Mouse (Mus musculus) CD4-positive, CD25-positive, alpha-beta regulatory T cell, adult 4 months (primary cell): ENCODE results near the gene Nynrin. TPM values are rescaled to one million over a fixed set of nuclear protein-coding genes. Genes with fewer than 3 reads are reported as not detected.

ENCODE experiments used
- polyA plus RNA-seq, 2 experiments: library from polyadenylated mRNA; unstranded; fragments of 100-300 nt; shearing (Covaris generic); gene quantifications; one replicate each; pipeline ENCODE4 v1.2.1; 2017

Nynrin gene
- polyA plus RNA-seq, 2 experiments from 2014 or later: 0.04 to 0.11 TPM

Other genes starting within 250 kb of the Nynrin start
- 10 to 100 TPM; 14.5 to 22.1 TPM for gene Rec8, start 236.0 kb upstream of the Nynrin start, polyA plus RNA-seq
- gene Ipo4, start 218.1 kb upstream of the Nynrin start, polyA plus RNA-seq: 10 to 100 TPM; 33.4 to 42.0 TPM
- gene Gm49378, start 216.1 kb upstream of the Nynrin start, polyA plus RNA-seq: under 1 TPM in 1 of 2 experiments, not detected in 1; 0.98 TPM
- gene Tm9sf1, start 210.2 kb upstream of the Nynrin start, polyA plus RNA-seq: 10 to 100 TPM; 39.7 to 46.7 TPM
- gene Tssk4, start 203.8 kb upstream of the Nynrin start, polyA plus RNA-seq: 1 to 10 TPM in 1 of 2 experiments, under 1 TPM in 1; 0.69 to 1.3 TPM
- gene Mdp1, start 193.5 kb upstream of the Nynrin start, polyA plus RNA-seq: 100 to 1,000 TPM in 1 of 2 experiments, 10 to 100 TPM in 1; 92.4 to 106 TPM
- gene Gmpr2, start 182.1 kb upstream of the Nynrin start, polyA plus RNA-seq: 10 to 100 TPM; 29.8 to 34.1 TPM
- gene Nedd8, start 181.9 kb upstream of the Nynrin start, polyA plus RNA-seq: 100 to 1,000 TPM; 338 to 343 TPM
- 10 to 100 TPM; 26.4 to 29.2 TPM for gene Tinf2, start 172.2 kb upstream of the Nynrin start, polyA plus RNA-seq
- gene Tgm1, start 140.1 kb upstream of the Nynrin start, polyA plus RNA-seq: not detected
- 10 to 100 TPM; 70.5 to 94.7 TPM for gene Rabggta, start 131.7 kb upstream of the Nynrin start, polyA plus RNA-seq
- gene Dhrs1, start 108.3 kb upstream of the Nynrin start, polyA plus RNA-seq: 10 to 100 TPM; 40.8 to 46.5 TPM
- gene Nop9, start 108.3 kb upstream of the Nynrin start, polyA plus RNA-seq: 1 to 10 TPM; 3.6 to 5.8 TPM
- not detected for gene Cideb, start 95.6 kb upstream of the Nynrin start, polyA plus RNA-seq
- under 1 TPM in 1 of 2 experiments, not detected in 1; 0.08 TPM for gene Ltb4r2, start 92.6 kb upstream of the Nynrin start, polyA plus RNA-seq
- 1 to 10 TPM; 4.1 to 4.5 TPM for gene Ltb4r1, start 88.0 kb upstream of the Nynrin start, polyA plus RNA-seq
- gene Adcy4, start 69.9 kb upstream of the Nynrin start, polyA plus RNA-seq: 1 to 10 TPM in 1 of 2 experiments, not detected in 1; 1.0 TPM
- 10 to 100 TPM; 80.3 to 81.9 TPM for gene Ripk3, start 65.1 kb upstream of the Nynrin start, polyA plus RNA-seq
- not detected for gene Nfatc4, start 30.9 kb upstream of the Nynrin start, polyA plus RNA-seq
- gene Cbln3, start 30.4 kb downstream of the Nynrin start, polyA plus RNA-seq: not detected
- 10 to 100 TPM; 13.4 to 13.9 TPM for gene Khnyn, start 30.9 kb downstream of the Nynrin start, polyA plus RNA-seq
- gene Sdr39u1, start 46.3 kb downstream of the Nynrin start, polyA plus RNA-seq: 100 to 1,000 TPM in 1 of 2 experiments, 10 to 100 TPM in 1; 88.4 to 115 TPM
- gene Cma1, start 90.7 kb downstream of the Nynrin start, polyA plus RNA-seq: not detected
- not detected for gene Cma2, start 97.0 kb downstream of the Nynrin start, polyA plus RNA-seq
- gene Mcpt1, start 164.0 kb downstream of the Nynrin start, polyA plus RNA-seq: not detected
- not detected for gene Mcpt9, start 176.5 kb downstream of the Nynrin start, polyA plus RNA-seq
- gene Mcpt2, start 188.0 kb downstream of the Nynrin start, polyA plus RNA-seq: not detected
- gene Mcpt4, start 208.3 kb downstream of the Nynrin start, polyA plus RNA-seq: not detected
- not detected for gene Mcpt8, start 231.3 kb downstream of the Nynrin start, polyA plus RNA-seq
- gene Ctsg, start 248.6 kb downstream of the Nynrin start, polyA plus RNA-seq: not detected